8 mouse cellular contexts compared by ENCODE assay signal in the genomic region with DNA sequence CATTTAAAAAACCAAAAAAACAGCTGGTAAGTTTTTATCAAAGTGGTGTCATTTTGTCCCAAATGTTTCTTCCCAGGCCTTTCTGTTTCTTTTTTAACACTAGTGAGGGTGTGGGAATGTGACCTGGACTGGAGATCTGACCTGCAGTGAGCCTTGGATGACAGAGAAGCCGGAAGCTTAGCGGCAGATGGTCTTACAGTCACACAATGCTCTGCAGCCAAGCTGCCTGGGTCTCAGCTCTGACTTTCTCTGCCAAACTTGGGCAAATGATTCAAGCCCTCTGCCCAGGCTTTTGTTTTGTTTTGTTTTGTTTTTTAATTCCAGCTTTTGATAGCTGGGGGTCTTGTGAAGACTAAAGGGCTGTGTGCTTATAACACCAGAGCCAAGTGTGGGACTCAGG. TPM values are rescaled to one million over a fixed set of nuclear protein-coding genes. Genes with fewer than 3 reads are reported as not detected.
DNase-seq lines count a peak whose midpoint lies in the region; ATAC-seq and TF ChIP-seq lines count a peak whose summit lies in the region.

No protein-coding gene starts in this region.

- intact Hi-C loops in left cerebral cortex, postnatal 25 days (cut with DNase I): no loop called here

- ATAC-seq in limb, embryonic 13.5 days (ENCODE audit: low FRiP score, low read depth): no peak
- no peak for ATAC-seq in heart, postnatal 0 days (ENCODE audit: insufficient read depth, low read depth)
- ATAC-seq in midbrain, embryonic 12.5 days (ENCODE audit: low FRiP score, low read depth): no peak

- H3K4me1 ChIP-seq in limb, embryonic 13.5 days: peaks cover 14% of the 10 kb centered on the region
- H3K4me1 ChIP-seq in limb, embryonic 10.5 days: peaks cover 13% of the 10 kb centered on the region
- 0 out of 2 replicates have a peak, but pooled peaks cover 9% of the 10 kb centered on the region for H3K4me1 ChIP-seq in heart, postnatal 0 days (ENCODE audit: control insufficient read depth, insufficient read depth)
- peaks cover 29% of the 10 kb centered on the region for H3K4me1 ChIP-seq in midbrain, embryonic 12.5 days

- H3K9me3 ChIP-seq in limb, embryonic 13.5 days: no peaks in the 10 kb centered on the region
- no peaks in the 10 kb centered on the region for H3K9me3 ChIP-seq in limb, embryonic 10.5 days (replicated peaks)
- H3K9me3 ChIP-seq in heart, postnatal 0 days (replicated peaks; ENCODE audit: control insufficient read depth, low read length): no peaks in the 10 kb centered on the region
- H3K9me3 ChIP-seq in midbrain, embryonic 12.5 days: no peaks in the 10 kb centered on the region

- H3K9ac ChIP-seq in limb, embryonic 13.5 days: no peak overlapping the region
- H3K9ac ChIP-seq in heart, postnatal 0 days (replicated peaks; ENCODE audit: low read depth, low read length): no peak overlapping the region
- H3K9ac ChIP-seq in midbrain, embryonic 12.5 days (replicated peaks): 0 out of 2 replicates have a peak overlapping the region, but pooled peaks have one; percentile 32

- no peak for TF ChIP-seq EP300 in heart, postnatal 0 days (IDR thresholded peaks at IDR 0.05; ENCODE audit: low read depth)

- TF ChIP-seq CTCF in heart, postnatal 0 days (IDR thresholded peaks at IDR 0.05; ENCODE audit: low read depth): no peak

- H3K27ac ChIP-seq in limb, embryonic 13.5 days: 0 out of 2 replicates have a peak overlapping the region, but pooled peaks have one; percentile 11
- H3K27ac ChIP-seq in limb, embryonic 10.5 days: no peak overlapping the region
- H3K27ac ChIP-seq in heart, postnatal 0 days (ENCODE audit: low read depth): peak overlapping the region; percentile 44; the same call in 1 of the 2 replicates
- peak overlapping the region; percentile 35; the same call in 1 of the 2 replicates for H3K27ac ChIP-seq in midbrain, embryonic 12.5 days (replicated peaks)

- no peak overlapping the region for H3K4me3 ChIP-seq in limb, embryonic 13.5 days
- H3K4me3 ChIP-seq in limb, embryonic 10.5 days: no peak overlapping the region
- H3K4me3 ChIP-seq in heart, postnatal 0 days (ENCODE audit: low read depth, low read length): no peak overlapping the region
- H3K4me3 ChIP-seq in midbrain, embryonic 12.5 days: no peak overlapping the region

- H3K27me3 ChIP-seq in limb, embryonic 13.5 days: no peaks in the 10 kb centered on the region
- H3K27me3 ChIP-seq in limb, embryonic 10.5 days (ENCODE audit: low read depth, poor library complexity, severe bottlenecking): no peaks in the 10 kb centered on the region
- H3K27me3 ChIP-seq in heart, postnatal 0 days (ENCODE audit: control insufficient read depth, insufficient read depth, low read length): no peaks in the 10 kb centered on the region
- no peaks in the 10 kb centered on the region for H3K27me3 ChIP-seq in midbrain, embryonic 12.5 days

- 85% methylated on average over 2 of the region's 2 CpGs for WGBS in limb, embryonic 13.5 days
- WGBS in limb, embryonic 10.5 days: 75% methylated on average over 2 of the region's 2 CpGs
- WGBS in heart, postnatal 0 days: 73% methylated on average over 2 of the region's 2 CpGs
- 34% methylated on average over 2 of the region's 2 CpGs for WGBS in midbrain, embryonic 12.5 days

- no peak overlapping the region for H3K4me2 ChIP-seq in limb, embryonic 13.5 days (replicated peaks)
- no peak overlapping the region for H3K4me2 ChIP-seq in heart, postnatal 0 days (ENCODE audit: low read depth, low read length)
- 0 out of 2 replicates have a peak overlapping the region, but pooled peaks have one; percentile 11 for H3K4me2 ChIP-seq in midbrain, embryonic 12.5 days (replicated peaks)

- peaks cover 50% of the 10 kb centered on the region for H3K36me3 ChIP-seq in limb, embryonic 13.5 days
- peaks cover 56% of the 10 kb centered on the region for H3K36me3 ChIP-seq in limb, embryonic 10.5 days
- peaks cover 38% of the 10 kb centered on the region for H3K36me3 ChIP-seq in heart, postnatal 0 days (replicated peaks; ENCODE audit: control insufficient read depth, insufficient read depth, low read length)
- peaks cover 14% of the 10 kb centered on the region; the same call in 1 of the 2 replicates for H3K36me3 ChIP-seq in midbrain, embryonic 12.5 days

- no peak for DNase-seq in limb, embryonic 10.5 days (ENCODE audit: low spot score)
- DNase-seq in cerebellum, postnatal 14 days: peak; percentile 69 to 84
- no peak for DNase-seq in heart, postnatal 0 days (ENCODE audit: low spot score)
- no peak for DNase-seq in left cerebral cortex, adult 18-20 months (ENCODE audit: low spot score in 2 of 2)
- DNase-seq in left cerebral cortex, postnatal 25 days (ENCODE audit: low spot score in 2 of 2): no peak
- no peak for DNase-seq in thymus, postnatal 25 days

RNA-seq across cellular contexts. Expression of a gene that starts 4.6 kb away (rescaled TPM):
- 29.2 and 31.6 TPM in 2 replicates for polyA plus RNA-seq in limb, embryonic 13.5 days (2015; fragmentation: Nextera tagmentation; extraction: Ambion mirVana)
- polyA plus RNA-seq in limb, embryonic 10.5 days (2016; fragmentation: Nextera tagmentation; extraction: Ambion mirVana): 24.8 and 30.8 TPM in 2 replicates
- total RNA-seq in heart, postnatal 0 days (2014; rRNA removed; ENCODE audit: low replicate concordance): 69.9 and 129 TPM in 2 replicates
- polyA plus RNA-seq in heart, postnatal 0 days (2015; fragmentation: Nextera tagmentation; extraction: Ambion mirVana): 33.9 and 43.0 TPM in 2 replicates
- polyA plus RNA-seq in midbrain, embryonic 12.5 days (2016; fragmentation: Nextera tagmentation; extraction: Ambion mirVana): 41.0 and 51.6 TPM in 2 replicates
- total RNA-seq in left cerebral cortex, adult 18-20 months (2021): 10 to 100 TPM; 54.2 to 54.4 TPM
- total RNA-seq in left cerebral cortex, postnatal 25 days (2021): 10 to 100 TPM; 64.3 to 65.9 TPM

RNA-seq across cellular contexts. Expression of a gene that starts 35.0 kb away (rescaled TPM):
- 379 and 400 TPM in 2 replicates for polyA plus RNA-seq in limb, embryonic 13.5 days (2015; fragmentation: Nextera tagmentation; extraction: Ambion mirVana)
- polyA plus RNA-seq in limb, embryonic 10.5 days (2016; fragmentation: Nextera tagmentation; extraction: Ambion mirVana): 322 and 347 TPM in 2 replicates
- total RNA-seq in heart, postnatal 0 days (2014; rRNA removed; ENCODE audit: low replicate concordance): 31.0 and 31.9 TPM in 2 replicates
- polyA plus RNA-seq in heart, postnatal 0 days (2015; fragmentation: Nextera tagmentation; extraction: Ambion mirVana): 157 and 172 TPM in 2 replicates
- 379 and 421 TPM in 2 replicates for polyA plus RNA-seq in midbrain, embryonic 12.5 days (2016; fragmentation: Nextera tagmentation; extraction: Ambion mirVana)
- total RNA-seq in left cerebral cortex, adult 18-20 months (2021): 100 to 1,000 TPM; 121 to 128 TPM
- 100 to 1,000 TPM; 119 to 125 TPM for total RNA-seq in left cerebral cortex, postnatal 25 days (2021)

RNA-seq across cellular contexts. Expression of a gene that starts 37.0 kb away (rescaled TPM):
- 22.2 and 25.2 TPM in 2 replicates for polyA plus RNA-seq in limb, embryonic 13.5 days (2015; fragmentation: Nextera tagmentation; extraction: Ambion mirVana)
- 22.0 and 27.1 TPM in 2 replicates for polyA plus RNA-seq in limb, embryonic 10.5 days (2016; fragmentation: Nextera tagmentation; extraction: Ambion mirVana)
- total RNA-seq in heart, postnatal 0 days (2014; rRNA removed; ENCODE audit: low replicate concordance): 8.8 and 43.7 TPM in 2 replicates
- 24.9 and 27.1 TPM in 2 replicates for polyA plus RNA-seq in heart, postnatal 0 days (2015; fragmentation: Nextera tagmentation; extraction: Ambion mirVana)
- polyA plus RNA-seq in midbrain, embryonic 12.5 days (2016; fragmentation: Nextera tagmentation; extraction: Ambion mirVana): 33.9 and 36.2 TPM in 2 replicates
- 10 to 100 TPM; 25.3 to 26.2 TPM for total RNA-seq in left cerebral cortex, adult 18-20 months (2021)
- total RNA-seq in left cerebral cortex, postnatal 25 days (2021): 10 to 100 TPM; 23.0 to 24.7 TPM

RNA-seq across cellular contexts. Expression of a gene that starts 37.0 kb away (rescaled TPM):
- polyA plus RNA-seq in limb, embryonic 13.5 days (2015; fragmentation: Nextera tagmentation; extraction: Ambion mirVana): 1.9 and 2.3 TPM in 2 replicates
- 1.3 and 2.1 TPM in 2 replicates for polyA plus RNA-seq in limb, embryonic 10.5 days (2016; fragmentation: Nextera tagmentation; extraction: Ambion mirVana)
- total RNA-seq in heart, postnatal 0 days (2014; rRNA removed; ENCODE audit: low replicate concordance): not detected in 2 replicates
- polyA plus RNA-seq in heart, postnatal 0 days (2015; fragmentation: Nextera tagmentation; extraction: Ambion mirVana): 1.2 and 1.6 TPM in 2 replicates
- 4.8 and 5.1 TPM in 2 replicates for polyA plus RNA-seq in midbrain, embryonic 12.5 days (2016; fragmentation: Nextera tagmentation; extraction: Ambion mirVana)
- 1 to 10 TPM; 2.2 to 2.6 TPM for total RNA-seq in left cerebral cortex, adult 18-20 months (2021)
- total RNA-seq in left cerebral cortex, postnatal 25 days (2021): 1 to 10 TPM; 2.1 to 2.9 TPM

RNA-seq across cellular contexts. Expression of a gene that starts 59.0 kb away (rescaled TPM):
- polyA plus RNA-seq in limb, embryonic 13.5 days (2015; fragmentation: Nextera tagmentation; extraction: Ambion mirVana): 36.2 and 40.5 TPM in 2 replicates
- 44.5 and 47.3 TPM in 2 replicates for polyA plus RNA-seq in limb, embryonic 10.5 days (2016; fragmentation: Nextera tagmentation; extraction: Ambion mirVana)
- 7.0 and 13.1 TPM in 2 replicates for total RNA-seq in heart, postnatal 0 days (2014; rRNA removed; ENCODE audit: low replicate concordance)
- 43.3 and 45.7 TPM in 2 replicates for polyA plus RNA-seq in heart, postnatal 0 days (2015; fragmentation: Nextera tagmentation; extraction: Ambion mirVana)
- 35.4 and 39.7 TPM in 2 replicates for polyA plus RNA-seq in midbrain, embryonic 12.5 days (2016; fragmentation: Nextera tagmentation; extraction: Ambion mirVana)
- 10 to 100 TPM; 14.1 to 16.6 TPM for total RNA-seq in left cerebral cortex, adult 18-20 months (2021)
- total RNA-seq in left cerebral cortex, postnatal 25 days (2021): 10 to 100 TPM; 10.5 to 14.2 TPM

Comparison
In these comparisons a context has a peak if more than half of its experiments do, and no peak if none do; other contexts are left out.
1. DNase-seq: peak in cerebellum, postnatal 14 days (2 of 2); none in limb, embryonic 10.5 days (single experiment), heart, postnatal 0 days (single experiment), left cerebral cortex, adult 18-20 months (0 of 2), left cerebral cortex, postnatal 25 days (0 of 2) and thymus, postnatal 25 days (single experiment).